Mouse (Mus musculus) midbrain, embryonic 16.5 days (tissue): Measurements from ENCODE around the gene Astn2. TPM values are rescaled to one million over a fixed set of nuclear protein-coding genes. Genes with fewer than 3 reads are reported as not detected.

Source experiments
- ATAC-seq: fragments of 200-750 bp; cut with Nextera tagmentation; 2 replicates; pipeline ENCODE4 v1.8.0; 2017; ENCODE audit warnings: moderate TSS enrichment
- H3K27ac ChIP-seq: fragments of 300-500 bp; sonication (generic); 2 replicates; pipeline ENCODE4 v1.5.1; 2014; ENCODE audit warnings: mild to moderate bottlenecking, low read length, mixed read lengths
- H3K27me3 ChIP-seq: fragments of 300-500 bp; sonication (generic); 2 replicates; pipeline ENCODE4 v1.6.1; 2014; ENCODE audit warnings: low read depth, low read length, mixed read lengths; ENCODE audit not compliant: control insufficient read depth, insufficient read depth
- H3K36me3 ChIP-seq: fragments of 300-500 bp; sonication (generic); 2 replicates; pipeline ENCODE4 v1.6.1; 2014; ENCODE audit warnings: mild to moderate bottlenecking, low read length, moderate library complexity, mixed read lengths; ENCODE audit not compliant: control insufficient read depth, insufficient read depth
- H3K4me1 ChIP-seq: fragments of 300-500 bp; sonication (generic); 2 replicates; pipeline ENCODE4 v1.6.1; 2014; ENCODE audit warnings: mild to moderate bottlenecking, low read length, mixed read lengths; ENCODE audit not compliant: control insufficient read depth, insufficient read depth
- H3K4me2 ChIP-seq: fragments of 300-500 bp; sonication (generic); 2 replicates; pipeline ENCODE4 v1.6.1; 2014; ENCODE audit warnings: mild to moderate bottlenecking, low read length, mixed read lengths
- H3K4me3 ChIP-seq: fragments of 300-500 bp; sonication (generic); 2 replicates; pipeline ENCODE4 v1.5.1; 2014; ENCODE audit warnings: low read depth, mild to moderate bottlenecking, low read length, moderate library complexity, mixed read lengths
- H3K9ac ChIP-seq: fragments of 300-500 bp; sonication (generic); 2 replicates; pipeline ENCODE4 v1.6.1; 2014; ENCODE audit warnings: low read depth, low read length, mixed read lengths
- H3K9me3 ChIP-seq: fragments of 300-500 bp; sonication (generic); replicated peaks from 2 replicates; pipeline ENCODE4 v1.6.1; 2014; ENCODE audit warnings: mild to moderate bottlenecking, low read length, mixed read lengths; ENCODE audit not compliant: control insufficient read depth, poor library complexity, severe bottlenecking
- WGBS: fragments of 180-500 bp; shearing (Covaris S2); extraction: QIAGEN DNeasy Blood & Tissue Kit; methylation state at CpG from one replicate; pipeline ENCODE4 v1.1.7; 2014; 5-methylcytosine and 5-hydroxymethylcytosine counted together
- polyA plus RNA-seq: library from polyadenylated mRNA; unstranded; fragments of >200 nt; fragmentation: Nextera tagmentation; extraction: Ambion mirVana; gene quantifications from 2 replicates; pipeline ENCODE4 v1.2.1, GENCODE M21; 2015

Gene Astn2
- polyA plus RNA-seq, 1 experiment from 2014 or later = 1.8 TPM

GRCm38 (mm10) chr4:66232799-66233198 is 171.6 kb downstream of the Astn2 start:
- Histone ChIP-seq H3K9ac (no peak overlapping the region), H3K36me3 (no peaks in the 10 kb centered on the region), H3K9me3 (no peaks in the 10 kb centered on the region), H3K4me2 (no peak overlapping the region), H3K4me3 (no peak overlapping the region), H3K27ac (no peak overlapping the region), H3K27me3 (no peaks in the 10 kb centered on the region), H3K4me1 (peaks cover 4% of the 10 kb centered on the region; the same call in 1 of the 2 replicates)
- ATAC-seq = peak; percentile 26
- 89% methylated on average over 3 of the region's 3 CpGs for WGBS

GRCm38 (mm10) chr4:66232350-66232749 is 172.1 kb downstream of the Astn2 start:
- Histone ChIP-seq H3K36me3 (no peaks in the 10 kb centered on the region), H3K9me3 (no peaks in the 10 kb centered on the region), H3K4me3 (no peak overlapping the region), H3K27ac (no peak overlapping the region), H3K4me2 (no peak overlapping the region), H3K4me1 (peaks cover 4% of the 10 kb centered on the region; the same call in 1 of the 2 replicates), H3K27me3 (no peaks in the 10 kb centered on the region), H3K9ac (no peak overlapping the region)
- ATAC-seq = peak; percentile 82
- 43% methylated on average over 2 of the region's 2 CpGs for WGBS

- Histone ChIP-seq H3K4me3 (no peak overlapping the region), H3K9ac (no peak overlapping the region), H3K4me1 (peaks cover 4% of the 10 kb centered on the region; the same call in 1 of the 2 replicates), H3K36me3 (no peaks in the 10 kb centered on the region), H3K9me3 (no peaks in the 10 kb centered on the region), H3K4me2 (no peak overlapping the region), H3K27me3 (no peaks in the 10 kb centered on the region), H3K27ac (no peak overlapping the region)
- ATAC-seq = no peak
- WGBS = 94% methylated on average over 4 of the region's 4 CpGs
Observed at GRCm38 (mm10) chr4:66230735-66231134, 173.7 kb downstream of the Astn2 start.

- WGBS = 92% methylated on average over 9 of the region's 9 CpGs
- Histone ChIP-seq H3K4me3 (no peak overlapping the region), H3K27ac (no peak overlapping the region), H3K9ac (no peak overlapping the region), H3K36me3 (no peaks in the 10 kb centered on the region), H3K4me2 (no peak overlapping the region), H3K4me1 (no peaks in the 10 kb centered on the region), H3K9me3 (no peaks in the 10 kb centered on the region), H3K27me3 (no peaks in the 10 kb centered on the region)
- ATAC-seq = no peak
Observed at GRCm38 (mm10) chr4:66222602-66223317, 181.7 kb downstream of the Astn2 start.

GRCm38 (mm10) chr4:66215170-66215618 is 189.2 kb downstream of the Astn2 start:
- H3K9ac ChIP-seq = 0 out of 2 replicates have a peak overlapping the region, but pooled peaks have one; percentile 15
- peak overlapping the region; percentile 55 for H3K27ac ChIP-seq
- H3K36me3 ChIP-seq = no peaks in the 10 kb centered on the region
- WGBS = 18% methylated on average over 9 of the region's 9 CpGs
- H3K9me3 ChIP-seq = no peaks in the 10 kb centered on the region
- H3K4me3 ChIP-seq = no peak overlapping the region
- ATAC-seq = peak; percentile 75
- peaks cover 12% of the 10 kb centered on the region for H3K4me1 ChIP-seq
- no peak overlapping the region for H3K4me2 ChIP-seq
- H3K27me3 ChIP-seq = no peaks in the 10 kb centered on the region

- Histone ChIP-seq H3K4me2 (no peak overlapping the region), H3K27ac (peak overlapping the region; percentile 60; the same call in 1 of the 2 replicates), H3K4me3 (no peak overlapping the region), H3K9ac (no peak overlapping the region), H3K4me1 (0 out of 2 replicates have a peak, but pooled peaks cover 3% of the 10 kb centered on the region), H3K9me3 (no peaks in the 10 kb centered on the region), H3K27me3 (no peaks in the 10 kb centered on the region), H3K36me3 (no peaks in the 10 kb centered on the region)
- peak; percentile 86 for ATAC-seq
- WGBS = 66% methylated on average over 8 of the region's 8 CpGs
Observed at GRCm38 (mm10) chr4:66189636-66190035, 214.8 kb downstream of the Astn2 start.

- 60% methylated on average over 14 of the region's 14 CpGs for WGBS
- Histone ChIP-seq H3K36me3 (no peaks in the 10 kb centered on the region), H3K4me1 (0 out of 2 replicates have a peak, but pooled peaks cover 4% of the 10 kb centered on the region), H3K27me3 (no peaks in the 10 kb centered on the region), H3K4me2 (no peak overlapping the region), H3K9me3 (no peaks in the 10 kb centered on the region), H3K27ac (no peak overlapping the region), H3K4me3 (no peak overlapping the region), H3K9ac (0 out of 2 replicates have a peak overlapping the region, but pooled peaks have one; percentile 20)
- ATAC-seq = peak; percentile 82
Observed at GRCm38 (mm10) chr4:66175887-66176533, 228.4 kb downstream of the Astn2 start.

GRCm38 (mm10) chr4:66171583-66171982 is 232.8 kb downstream of the Astn2 start:
- Histone ChIP-seq H3K9ac (no peak overlapping the region), H3K27ac (no peak overlapping the region), H3K4me2 (no peak overlapping the region), H3K36me3 (no peaks in the 10 kb centered on the region), H3K27me3 (no peaks in the 10 kb centered on the region), H3K4me1 (peaks cover 7% of the 10 kb centered on the region), H3K4me3 (no peak overlapping the region), H3K9me3 (no peaks in the 10 kb centered on the region)
- no peak for ATAC-seq
- WGBS = 69% methylated on average over 5 of the region's 5 CpGs

- no peak overlapping the region for H3K4me2 ChIP-seq
- H3K9ac ChIP-seq = no peak overlapping the region
- H3K36me3 ChIP-seq = no peaks in the 10 kb centered on the region
- H3K4me3 ChIP-seq = no peak overlapping the region
- no peaks in the 10 kb centered on the region for H3K27me3 ChIP-seq
- H3K4me1 ChIP-seq = peaks cover 3% of the 10 kb centered on the region
- whole genome bisulfite sequencing = 96% methylated on average over 3 of the region's 3 CpGs
- H3K27ac ChIP-seq = no peak overlapping the region
- no peak for ATAC-seq
- H3K9me3 ChIP-seq = no peaks in the 10 kb centered on the region
Observed at GRCm38 (mm10) chr4:66170787-66171186, 233.6 kb downstream of the Astn2 start.
